Mouse (Mus musculus) layer of hippocampus, postnatal 14 days (tissue): ENCODE data around the gene Tmbim4. TPM values are rescaled to one million over a fixed set of nuclear protein-coding genes. Genes with fewer than 3 reads are reported as not detected.
"Not testable (repeated sequence)": the region's sequence is repeated elsewhere in the genome, so short reads cannot be mapped to it uniquely, and the experiment has no call there.

ENCODE experiments used
- DNase-seq, 2 experiments: peaks; one replicate each; pipeline ENCODE4 v3.0.0; 2021 to 2022; ENCODE audit warnings: low spot score in 2 of 2, mixed read lengths in 1 of 2
- total RNA-seq, 2 experiments: library from RNA; stranded (reverse); gene quantifications; 2 replicates each; pipeline ENCODE4 v1.2.3; 2021

Gene Tmbim4
- total RNA-seq, 2 experiments from 2014 or later, result 56.1 to 62.4 TPM

DNA sequence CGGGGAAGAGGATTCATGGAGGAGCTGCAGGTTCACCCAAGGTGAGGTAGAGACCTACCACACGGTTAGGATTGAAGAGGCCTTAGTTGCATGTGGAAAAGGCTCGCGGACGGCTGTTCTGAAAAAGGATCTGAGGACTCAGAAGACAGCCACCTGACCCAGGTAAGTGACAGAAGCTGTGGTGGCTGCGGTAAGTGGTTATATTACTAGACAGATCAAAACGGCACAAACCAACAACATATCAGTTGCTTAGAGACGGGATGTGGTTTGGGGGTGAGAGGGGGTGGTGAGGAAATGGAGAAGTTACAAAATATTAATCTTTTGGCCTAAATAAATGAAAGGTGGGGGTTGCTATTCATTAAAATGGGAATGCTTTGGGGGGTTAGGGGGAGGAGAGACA, 8.1 kb upstream of the Tmbim4 start:
- no peak for DNase-seq

DNA sequence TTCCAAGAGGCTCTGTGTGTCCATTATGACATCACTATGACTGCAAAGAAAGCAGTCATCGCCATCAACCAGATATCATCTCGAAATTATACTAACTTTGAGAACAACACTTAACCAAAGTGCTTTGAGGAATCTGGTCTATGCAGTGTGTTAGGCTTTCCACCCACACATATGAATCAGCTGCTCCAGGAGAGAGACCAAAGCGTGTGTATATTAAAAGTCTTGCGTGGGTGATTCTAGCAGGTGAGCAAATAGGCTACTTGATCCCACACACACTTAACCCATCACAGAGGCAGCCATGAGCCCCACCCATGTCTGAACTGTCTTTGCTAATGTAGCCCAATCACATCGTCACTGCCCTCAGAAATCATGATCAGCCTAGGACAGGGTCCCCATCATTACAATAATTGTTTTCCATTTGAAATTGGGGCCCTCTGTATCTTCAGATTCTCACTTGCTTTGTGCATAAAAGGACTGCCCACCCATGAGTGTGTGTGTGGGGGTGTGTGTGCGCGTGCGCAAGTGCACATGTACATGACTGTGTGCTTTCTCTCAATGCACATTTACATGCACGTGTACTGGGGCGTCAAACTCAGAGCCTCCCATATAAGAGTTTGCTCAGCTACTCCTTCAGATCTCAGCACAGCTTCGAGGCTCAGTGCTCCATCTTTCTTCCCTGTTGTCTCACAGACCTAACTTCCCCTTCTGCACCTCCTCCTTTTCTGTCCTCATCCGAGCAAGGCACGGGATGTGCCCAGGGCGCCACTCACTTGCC, 4.1 kb upstream of the Tmbim4 start:
- DNase-seq, result no peak

GRCm38 (mm10) chr10:120201961-120202402, 592 bp downstream of the Tmbim4 start, which contains the start of gene Irak3:
Gene Irak3, minus strand, starts transcription at chr10:120202130.
- DNase-seq, result peak; percentile 72 to 77

DNA sequence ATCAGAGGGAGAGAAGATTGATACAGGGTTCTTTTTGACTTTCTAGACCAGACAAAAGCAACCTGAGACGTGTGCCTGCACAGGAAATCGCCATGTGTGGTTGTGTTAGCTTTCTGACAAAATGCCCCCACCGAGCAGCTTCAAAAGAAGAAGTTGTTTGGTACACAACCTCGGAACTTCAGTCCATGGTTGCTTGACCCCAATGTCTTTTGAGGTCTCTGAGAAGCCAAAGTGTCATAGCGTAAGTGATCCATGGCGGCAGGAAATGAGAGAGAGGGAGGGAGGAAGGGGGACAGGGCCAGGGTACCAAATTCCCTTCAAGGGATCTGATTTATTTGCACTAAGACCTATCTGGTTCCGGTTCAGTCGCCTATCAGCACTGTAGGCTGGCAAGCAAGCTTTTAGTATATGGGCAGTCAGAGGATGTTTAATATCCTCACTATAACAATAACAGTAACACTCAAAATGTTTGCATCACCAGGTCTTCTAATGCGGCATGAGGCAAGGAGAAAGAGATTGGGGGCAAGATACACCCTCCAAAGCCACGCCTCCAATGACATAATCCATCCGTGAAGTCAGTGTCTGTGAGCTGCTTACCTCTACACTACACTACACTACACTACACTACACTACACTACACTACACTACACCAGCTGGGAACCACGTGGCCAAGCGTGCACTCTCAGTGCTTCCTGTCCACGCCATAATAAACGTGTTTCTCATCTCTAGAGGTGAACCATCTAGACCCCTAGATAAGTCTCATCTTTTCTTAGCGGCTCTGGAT, 1.3 kb downstream of the Tmbim4 start:
- DNase-seq, result no peak

GRCm38 (mm10) chr10:120204591-120205210, 3.3 kb downstream of the Tmbim4 start:
- DNase-seq, result no peak

DNA sequence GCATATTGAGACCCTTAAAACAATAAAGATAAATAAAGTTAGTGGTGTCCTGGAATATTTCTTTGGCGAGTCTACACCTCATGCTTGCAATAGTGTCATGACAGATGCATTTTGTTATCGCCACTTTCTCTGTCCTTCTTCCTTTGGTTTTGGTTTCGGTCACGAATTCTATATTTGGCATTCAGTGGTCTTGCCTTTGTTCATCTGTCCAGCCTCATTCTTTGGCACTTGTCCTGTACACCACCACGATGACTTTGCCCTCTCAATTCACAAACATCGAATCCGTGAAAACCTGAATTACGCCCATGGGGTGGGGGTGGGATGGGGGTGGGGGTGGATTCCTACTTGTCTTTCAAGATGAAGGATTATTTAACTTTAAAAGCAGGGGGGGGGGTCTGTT, 6.6 kb downstream of the Tmbim4 start:
- DNase-seq, result no peak

DNA sequence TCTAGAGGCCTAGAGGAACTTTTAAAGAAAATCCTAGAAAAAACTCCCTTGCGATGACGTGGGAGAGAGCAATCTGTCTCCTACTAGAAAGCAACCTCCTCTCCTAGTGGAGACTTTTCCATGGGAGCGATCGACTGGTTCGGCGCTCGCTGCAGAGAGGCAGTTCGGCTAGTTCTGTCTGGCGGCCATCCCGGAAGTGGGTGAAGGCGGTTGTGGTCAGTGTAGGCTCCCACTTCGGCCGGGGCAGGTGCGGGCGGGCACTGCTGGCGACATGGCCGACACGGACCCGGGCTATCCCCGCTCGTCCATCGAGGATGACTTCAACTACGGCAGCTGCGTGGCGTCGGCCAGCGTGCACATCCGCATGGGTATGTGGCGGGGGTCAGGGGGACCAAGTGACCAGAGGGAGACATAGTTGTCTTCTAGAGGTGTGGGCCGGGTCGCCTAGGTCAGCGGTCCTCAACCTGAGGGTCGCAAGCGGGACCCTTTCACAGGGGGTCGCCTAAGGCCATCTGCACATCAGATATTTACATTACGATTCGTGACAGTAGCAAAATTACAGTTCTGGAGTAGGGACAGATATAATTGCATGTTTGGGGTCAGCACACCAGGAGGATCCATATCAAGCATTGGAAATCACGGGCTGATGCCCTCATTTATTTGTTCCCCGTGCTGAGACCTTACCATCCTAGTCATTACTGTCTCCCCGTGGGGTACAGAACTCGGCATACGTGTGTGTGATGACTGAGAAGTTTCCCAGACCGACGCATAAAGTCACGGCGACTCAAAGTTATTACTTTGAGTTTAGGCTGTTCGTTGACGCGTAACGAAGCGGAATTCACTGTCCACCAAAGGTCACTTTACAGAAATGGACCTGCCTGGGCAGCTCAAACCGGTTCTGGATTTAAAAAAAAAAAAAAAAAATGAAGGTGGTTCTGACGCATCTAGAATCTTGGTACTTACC, 7.5 kb downstream of the Tmbim4 start:
- DNase-seq, result peak; percentile 85 to 91

DNA sequence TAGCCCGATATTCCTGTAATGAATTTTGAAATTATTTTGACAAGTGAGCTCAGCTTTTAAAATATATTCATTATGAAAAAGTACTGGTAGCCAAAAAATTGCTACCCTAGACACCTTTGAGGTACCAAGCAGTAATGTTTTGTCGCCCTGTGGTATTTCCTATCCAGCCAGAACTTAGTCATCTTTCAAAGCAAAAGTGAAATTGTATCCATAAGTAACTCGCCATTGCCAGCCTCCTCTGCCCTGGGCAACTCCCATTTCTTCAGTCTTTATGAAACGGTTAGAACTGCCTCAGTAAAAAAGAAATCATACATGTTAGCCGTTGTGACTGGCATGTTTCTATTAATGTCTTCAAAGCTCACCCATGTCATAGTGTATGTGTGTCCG, 8.1 kb downstream of the Tmbim4 start:
- no peak for DNase-seq

DNA sequence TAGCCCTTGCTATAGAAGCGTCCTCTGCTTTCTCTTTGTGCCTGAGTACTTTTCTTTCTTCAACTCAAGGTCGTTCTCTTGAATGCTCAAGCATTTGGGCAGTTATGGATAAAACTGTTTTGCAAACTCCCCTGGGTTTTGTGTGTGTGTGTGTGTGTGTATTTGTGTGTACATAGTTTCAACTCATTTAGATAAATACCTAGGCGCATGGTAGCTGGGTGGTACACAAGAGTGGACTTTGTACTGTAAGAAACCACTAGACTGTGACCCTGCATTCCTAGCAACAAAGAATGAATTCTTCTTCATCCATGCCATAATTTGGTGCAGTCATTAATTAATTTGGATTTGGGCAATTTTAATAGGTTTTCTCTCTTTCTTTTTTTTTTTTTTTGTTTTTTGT, 8.7 kb downstream of the Tmbim4 start:
- DNase-seq, result no peak

DNA sequence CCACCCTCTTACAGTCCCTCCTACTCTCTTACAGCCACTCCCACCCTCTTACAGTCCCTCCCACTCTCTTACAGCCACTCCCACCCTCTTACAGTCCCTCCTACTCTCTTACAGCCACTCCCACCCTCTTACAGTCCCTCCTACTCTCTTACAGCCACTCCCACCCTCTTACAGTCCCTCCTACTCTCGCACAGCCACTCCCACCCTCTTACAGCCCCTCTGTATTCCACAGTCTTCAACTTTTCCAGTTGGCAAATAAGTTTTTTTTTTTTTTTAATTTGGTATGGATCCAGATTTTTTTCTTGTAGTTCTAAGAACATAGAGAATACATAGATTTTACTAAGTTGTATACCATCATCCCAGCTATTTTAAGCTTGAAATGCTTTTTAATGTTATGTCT, 15.7 kb downstream of the Tmbim4 start:
- DNase-seq, result not testable (repeated sequence)

GRCm38 (mm10) chr10:120218996-120219395, 17.6 kb downstream of the Tmbim4 start:
- DNase-seq, result no peak

DNA sequence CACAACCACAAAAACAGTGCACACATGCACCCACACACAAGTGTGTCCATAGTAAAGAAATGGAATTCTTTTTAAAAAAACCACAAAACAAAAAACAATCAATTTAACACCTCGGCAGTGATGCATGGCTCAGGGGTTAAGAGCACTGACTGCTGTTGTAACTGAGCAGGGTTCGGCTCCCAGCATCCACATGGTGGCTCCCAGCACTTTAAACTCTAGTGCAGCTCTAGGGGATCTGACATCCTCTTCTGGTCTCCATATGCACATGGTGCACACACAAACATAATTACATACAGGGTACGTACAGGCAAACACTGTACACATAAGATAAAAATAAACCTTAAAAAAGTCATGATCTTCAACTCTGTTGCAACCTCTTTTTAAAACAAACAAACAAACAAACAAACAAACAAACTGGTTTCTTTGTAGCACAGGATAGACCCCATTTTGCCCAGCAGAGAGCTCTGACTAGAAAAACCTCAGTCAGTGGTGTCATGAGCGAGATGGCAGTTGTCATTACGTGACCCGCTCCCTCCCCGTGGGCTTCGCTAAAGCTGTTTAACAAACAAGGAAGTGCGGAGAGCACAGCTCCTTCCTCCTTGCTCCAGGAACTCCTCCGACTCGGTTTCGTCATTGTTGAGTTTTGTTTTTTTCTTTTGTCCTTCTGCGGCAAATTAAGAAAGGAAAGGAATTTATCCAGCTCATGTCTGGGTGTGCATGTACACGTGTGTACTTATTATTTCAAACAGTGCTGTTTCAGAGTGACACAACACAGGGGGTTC, 18.4 kb downstream of the Tmbim4 start:
- no peak for DNase-seq

DNA sequence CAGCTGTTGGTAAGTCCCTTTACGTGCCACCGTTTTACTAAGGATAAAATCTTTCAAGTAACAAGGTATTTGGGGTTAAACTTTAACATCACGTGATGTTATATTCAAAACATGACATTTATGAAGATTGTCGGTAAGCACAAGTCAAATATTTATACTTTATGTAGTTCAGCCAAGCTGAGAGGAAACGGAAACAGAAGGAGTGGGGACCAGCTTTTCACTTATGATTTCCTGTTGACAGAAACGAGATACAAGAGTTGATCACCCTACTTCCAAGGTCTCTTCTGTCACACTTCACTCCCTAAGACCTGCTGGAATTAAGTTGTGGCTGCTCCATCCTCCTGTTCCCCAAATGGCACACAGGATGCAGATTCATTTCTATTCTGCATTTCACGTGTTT, 19.4 kb downstream of the Tmbim4 start:
- no peak for DNase-seq

- DNase-seq, result peak; percentile 68 to 76
Observed at GRCm38 (mm10) chr10:120226871-120227661, 25.7 kb downstream of the Tmbim4 start, which contains the start of gene Llph. Gene Llph, plus strand, starts transcription at chr10:120227070.

GRCm38 (mm10) chr10:120231718-120232117, 30.3 kb downstream of the Tmbim4 start:
- DNase-seq, result peak; percentile 31 to 37

DNA sequence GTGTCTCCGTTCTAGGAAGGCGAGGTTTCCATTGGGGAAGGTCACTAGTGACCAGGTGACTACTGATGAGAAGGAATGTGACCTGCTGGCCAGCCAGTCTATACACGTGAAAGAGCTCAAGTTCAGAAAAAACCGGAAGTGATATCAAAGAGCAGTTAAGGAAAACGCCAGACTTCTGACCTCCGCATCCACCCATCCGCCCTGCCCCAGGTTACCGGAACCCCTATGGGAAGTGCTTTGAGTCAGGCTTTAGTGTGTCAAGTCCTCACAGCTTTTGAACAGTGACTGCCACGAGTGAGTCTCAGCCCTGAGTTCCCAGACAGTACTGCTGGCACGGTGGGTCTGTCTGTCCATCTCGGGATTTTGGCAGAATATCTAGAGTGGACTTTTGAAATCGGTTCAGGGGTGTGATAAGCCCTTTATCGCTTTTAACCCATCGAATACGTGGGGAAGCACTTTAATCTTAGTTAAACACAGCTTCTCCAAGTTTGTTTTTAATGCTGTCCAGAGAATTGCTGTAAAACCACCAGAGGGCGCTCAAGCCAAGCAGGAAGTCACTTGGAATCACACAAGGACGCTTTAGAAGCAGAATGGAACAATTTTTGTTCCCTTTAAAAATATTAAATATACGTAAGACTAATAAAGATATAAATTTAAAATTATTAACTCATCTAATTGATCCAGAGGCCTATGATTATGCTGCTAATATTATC, 32.4 kb downstream of the Tmbim4 start:
- peak; percentile 47 to 79 for DNase-seq

- no peak for DNase-seq
Observed at GRCm38 (mm10) chr10:120236855-120237254, 35.5 kb downstream of the Tmbim4 start.

DNA sequence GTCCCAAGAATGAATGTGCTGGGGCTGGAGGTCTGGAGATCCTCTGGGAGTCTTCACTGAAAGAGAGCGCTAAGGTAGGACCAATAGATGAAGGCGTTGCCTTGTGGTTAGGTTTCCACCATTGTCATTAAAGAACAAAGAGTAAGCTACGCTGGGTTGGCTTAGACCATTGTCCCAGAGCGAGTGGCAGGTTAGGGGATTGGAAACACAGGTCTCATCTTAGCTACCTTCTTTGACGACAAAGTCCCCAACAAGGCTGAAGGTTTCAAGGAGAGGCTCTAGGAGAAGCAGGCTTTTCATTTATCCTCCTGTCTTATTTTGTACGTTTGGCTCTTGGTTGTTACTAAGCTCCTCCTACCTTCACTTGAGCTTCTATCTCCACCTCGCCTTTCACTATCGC, 36.9 kb downstream of the Tmbim4 start:
- DNase-seq, result no peak
